Mouse (Mus musculus): Measurements from ENCODE around the gene Nrarp. TPM values are rescaled to one million over a fixed set of nuclear protein-coding genes. Genes with fewer than 3 reads are reported as not detected.

Gene Nrarp
- polyA plus RNA-seq (2015; fragmentation: Nextera tagmentation; extraction: Ambion mirVana) = 17.3 and 19.0 TPM in 2 replicates

DNA sequence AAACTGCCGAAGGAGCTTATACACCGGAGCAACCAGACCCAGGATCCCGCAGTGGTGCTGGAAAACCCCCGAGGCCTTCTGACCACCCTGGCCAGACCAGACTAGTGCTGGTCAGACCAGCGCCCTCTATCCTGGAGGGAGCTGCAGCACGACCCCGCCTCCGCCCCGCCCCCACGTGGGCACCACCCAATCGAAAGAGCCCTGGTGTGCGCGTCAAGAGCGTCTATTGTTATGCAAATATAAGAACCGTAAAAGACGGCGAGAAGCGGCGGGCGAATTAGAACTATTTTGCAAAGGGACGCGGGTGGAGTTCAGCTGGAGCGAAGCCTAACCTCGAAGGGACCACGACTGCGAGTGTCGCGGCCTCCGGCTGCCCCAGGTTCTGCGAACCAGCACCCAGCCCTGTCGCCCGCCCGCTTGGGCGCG, at the start of gene Nrarp:
Nrarp (plus strand) TSS at position 281 of the 426 bp plus-strand sequence.
- H3K4me2 ChIP-seq = peak within 1 kb of the TSS; percentile 91
- peak within 1 kb of the TSS; percentile 66 for H3K9ac ChIP-seq
- H3K9me3 ChIP-seq (replicated peaks) = no peaks in the 10 kb centered on the region
- peaks cover 68% of the 10 kb centered on the region for H3K4me1 ChIP-seq (replicated peaks)
- H3K4me3 ChIP-seq = peak within 1 kb of the TSS; percentile 67
- H3K27ac ChIP-seq = peak within 1 kb of the TSS; percentile 84
- H3K36me3 ChIP-seq = no peaks in the 10 kb centered on the region
- under 1% methylated on average over 35 of the region's 35 CpGs for WGBS
- H3K27me3 ChIP-seq = peaks cover 30% of the 10 kb centered on the region
- ATAC-seq (replicated peaks; ENCODE audit: insufficient number of reproducible peaks, insufficient read depth, low FRiP score, low read depth) = peak; percentile 89

DNA sequence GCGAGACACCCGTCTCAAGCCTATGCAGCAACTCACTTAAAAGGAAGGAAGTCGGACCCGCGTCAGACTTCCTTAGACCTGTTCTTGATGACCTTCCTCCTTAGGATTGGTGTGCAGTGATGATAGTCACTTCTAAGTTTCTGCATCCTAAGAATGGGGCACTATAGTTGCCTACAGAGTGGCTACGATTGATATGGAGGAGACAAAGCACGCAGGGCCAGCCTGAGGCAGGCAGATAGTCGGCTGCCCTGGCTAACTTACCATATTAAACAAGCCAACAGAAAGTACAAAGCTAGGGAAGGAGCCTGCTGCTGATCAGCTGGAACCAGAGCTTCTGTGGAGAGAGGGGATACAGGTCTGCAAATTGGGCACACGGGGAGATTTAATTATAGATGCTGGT, 49.0 kb upstream of the Nrarp start:
- Histone ChIP-seq H3K9me3 (replicated peaks) (no peaks in the 10 kb centered on the region), H3K4me1 (replicated peaks) (peaks cover 30% of the 10 kb centered on the region), H3K36me3 (no peaks in the 10 kb centered on the region), H3K9ac (no peak overlapping the region), H3K4me3 (no peak overlapping the region), H3K4me2 (no peak overlapping the region), H3K27ac (no peak overlapping the region), H3K27me3 (no peaks in the 10 kb centered on the region)
- no peak for ATAC-seq (replicated peaks; ENCODE audit: insufficient number of reproducible peaks, insufficient read depth, low FRiP score, low read depth)
- WGBS = 67% methylated on average over 9 of the region's 9 CpGs

DNA sequence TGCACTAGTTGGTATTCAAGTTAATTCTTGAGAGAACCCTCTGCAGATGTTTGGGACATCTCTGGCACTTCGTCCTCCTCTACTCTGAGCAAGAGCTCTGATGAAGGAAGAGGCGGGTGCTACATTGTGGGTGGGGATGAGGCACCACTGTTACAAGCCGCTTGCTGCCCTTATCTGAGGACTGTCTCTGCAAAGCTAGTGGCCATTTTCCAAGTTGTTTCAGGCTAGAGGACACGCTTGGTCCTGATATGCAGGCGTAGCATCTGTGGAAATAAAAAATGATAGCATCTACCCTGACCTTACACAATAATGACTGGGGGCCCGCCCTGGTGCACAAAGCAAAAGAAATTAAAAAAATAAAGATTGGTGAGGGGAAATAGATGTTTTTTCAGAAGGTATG, 42.7 kb upstream of the Nrarp start:
- ATAC-seq (replicated peaks; ENCODE audit: insufficient number of reproducible peaks, insufficient read depth, low FRiP score, low read depth) = no peak

DNA sequence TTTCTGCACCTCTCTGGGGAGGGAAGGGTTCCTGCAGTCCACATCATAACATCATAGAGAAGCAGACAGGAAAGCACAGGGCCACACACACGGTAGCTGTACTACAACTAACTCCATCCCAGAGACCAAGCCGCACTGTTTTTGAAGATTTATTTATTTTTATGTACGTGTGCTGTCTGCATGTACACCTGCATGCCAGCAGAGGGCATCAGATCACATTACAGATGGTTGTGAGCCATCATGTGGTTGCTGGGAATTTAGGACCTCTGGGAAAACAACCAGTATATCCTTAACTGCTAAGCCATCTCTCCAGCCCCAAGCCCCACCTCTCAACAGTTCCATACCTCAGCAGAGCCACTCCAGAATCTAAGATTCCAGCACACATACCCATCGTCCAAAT, 39.4 kb upstream of the Nrarp start:
- Histone ChIP-seq H3K4me3 (no peak overlapping the region), H3K4me2 (no peak overlapping the region), H3K4me1 (replicated peaks) (peaks cover 16% of the 10 kb centered on the region), H3K27me3 (no peaks in the 10 kb centered on the region), H3K27ac (no peak overlapping the region), H3K9ac (no peak overlapping the region), H3K36me3 (no peaks in the 10 kb centered on the region), H3K9me3 (replicated peaks) (no peaks in the 10 kb centered on the region)
- no peak for ATAC-seq (replicated peaks; ENCODE audit: insufficient number of reproducible peaks, insufficient read depth, low FRiP score, low read depth)
- 68% methylated on average over 4 of the region's 4 CpGs for WGBS

More for the DNA sequence above, 42.7 kb upstream of the Nrarp start:
- no peak overlapping the region for H3K27ac ChIP-seq
- no peaks in the 10 kb centered on the region for H3K27me3 ChIP-seq
- H3K4me2 ChIP-seq = no peak overlapping the region
- H3K9me3 ChIP-seq (replicated peaks) = no peaks in the 10 kb centered on the region
- H3K4me1 ChIP-seq (replicated peaks) = peaks cover 4% of the 10 kb centered on the region; the same call in 1 of the 2 replicates
- H3K9ac ChIP-seq = no peak overlapping the region
- no peaks in the 10 kb centered on the region for H3K36me3 ChIP-seq
- H3K4me3 ChIP-seq = no peak overlapping the region
- WGBS = 36% methylated on average over 6 of the region's 6 CpGs

DNA sequence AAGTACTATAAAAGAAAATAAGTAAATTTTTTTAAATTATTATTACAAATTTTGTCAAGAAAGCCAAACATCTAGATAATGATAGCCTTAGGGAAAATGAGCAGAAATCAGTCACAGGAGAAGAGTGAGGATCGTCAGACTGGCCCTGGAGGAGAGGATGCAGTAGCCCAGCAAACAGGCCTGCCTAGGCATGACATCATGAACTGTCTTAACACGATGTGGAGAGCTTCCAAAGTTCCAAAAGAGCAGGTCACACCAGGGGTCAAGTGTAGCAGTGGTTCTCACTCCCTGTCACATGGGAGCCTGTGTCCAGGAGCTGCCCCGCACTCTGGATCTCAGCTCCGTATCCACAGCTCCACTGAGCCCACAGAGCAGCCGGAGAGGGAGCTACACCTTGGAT, 38.6 kb upstream of the Nrarp start:
- Histone ChIP-seq H3K27ac (no peak overlapping the region), H3K4me2 (no peak overlapping the region), H3K9me3 (replicated peaks) (no peaks in the 10 kb centered on the region), H3K4me1 (replicated peaks) (peaks cover 16% of the 10 kb centered on the region), H3K36me3 (no peaks in the 10 kb centered on the region), H3K9ac (no peak overlapping the region), H3K4me3 (no peak overlapping the region), H3K27me3 (no peaks in the 10 kb centered on the region)
- WGBS = 77% methylated on average over 5 of the region's 5 CpGs
- ATAC-seq (replicated peaks; ENCODE audit: insufficient number of reproducible peaks, insufficient read depth, low FRiP score, low read depth) = no peak

DNA sequence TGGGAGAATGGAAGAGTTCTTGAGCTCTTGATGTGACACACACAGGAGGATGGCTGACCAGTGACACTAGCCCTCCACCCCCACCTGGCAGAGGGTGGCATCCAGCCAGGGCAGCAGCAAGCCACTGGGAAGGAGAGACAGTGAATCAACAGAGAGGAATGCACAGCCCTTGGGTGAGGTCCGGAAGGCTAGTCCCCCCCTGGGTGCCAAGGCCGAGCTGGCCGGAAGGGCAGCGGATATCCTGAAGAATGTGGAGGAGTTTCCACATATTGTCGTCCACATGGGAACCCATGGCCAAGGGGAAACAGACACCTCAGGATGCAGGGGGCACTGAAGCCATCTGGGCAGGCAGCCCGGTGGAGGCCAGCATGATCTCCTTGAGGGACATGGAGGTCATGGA, 35.2 kb upstream of the Nrarp start:
- no peaks in the 10 kb centered on the region for H3K27me3 ChIP-seq
- peak; percentile 42 for ATAC-seq (replicated peaks; ENCODE audit: insufficient number of reproducible peaks, insufficient read depth, low FRiP score, low read depth)
- H3K27ac ChIP-seq = peak overlapping the region; percentile 42; the same call in 1 of the 2 replicates
- no peak overlapping the region for H3K4me3 ChIP-seq
- H3K9ac ChIP-seq = no peak overlapping the region
- H3K4me2 ChIP-seq = no peak overlapping the region
- no peaks in the 10 kb centered on the region for H3K36me3 ChIP-seq
- H3K9me3 ChIP-seq (replicated peaks) = no peaks in the 10 kb centered on the region
- peaks cover 12% of the 10 kb centered on the region for H3K4me1 ChIP-seq (replicated peaks)
- 60% methylated on average over 6 of the region's 6 CpGs for WGBS

DNA sequence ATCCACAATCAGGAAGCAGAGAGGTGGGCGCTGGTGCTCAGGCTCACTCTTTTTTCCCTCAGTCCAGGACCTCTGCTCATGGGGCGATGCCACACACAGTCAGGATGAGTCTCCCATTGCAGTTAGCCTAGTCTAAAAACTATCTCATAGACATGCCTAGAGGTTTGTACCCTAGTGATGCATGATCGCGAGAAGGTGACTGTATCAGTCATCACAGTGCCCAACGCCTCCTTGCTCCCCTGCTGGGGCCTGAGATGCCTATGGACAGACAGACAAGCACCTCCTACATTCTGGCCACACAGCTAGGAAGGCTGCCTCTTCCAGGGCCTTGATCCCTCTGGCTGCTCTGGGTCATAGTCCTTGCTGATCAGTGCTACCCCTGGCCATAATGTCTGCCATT, 33.2 kb upstream of the Nrarp start:
- Histone ChIP-seq H3K4me3 (no peak overlapping the region), H3K27me3 (no peaks in the 10 kb centered on the region), H3K9me3 (replicated peaks) (no peaks in the 10 kb centered on the region), H3K4me2 (no peak overlapping the region), H3K9ac (no peak overlapping the region), H3K27ac (no peak overlapping the region), H3K36me3 (no peaks in the 10 kb centered on the region), H3K4me1 (replicated peaks) (peaks cover 12% of the 10 kb centered on the region)
- ATAC-seq (replicated peaks; ENCODE audit: insufficient number of reproducible peaks, insufficient read depth, low FRiP score, low read depth) = no peak
- WGBS = 84% methylated on average over 5 of the region's 5 CpGs

DNA sequence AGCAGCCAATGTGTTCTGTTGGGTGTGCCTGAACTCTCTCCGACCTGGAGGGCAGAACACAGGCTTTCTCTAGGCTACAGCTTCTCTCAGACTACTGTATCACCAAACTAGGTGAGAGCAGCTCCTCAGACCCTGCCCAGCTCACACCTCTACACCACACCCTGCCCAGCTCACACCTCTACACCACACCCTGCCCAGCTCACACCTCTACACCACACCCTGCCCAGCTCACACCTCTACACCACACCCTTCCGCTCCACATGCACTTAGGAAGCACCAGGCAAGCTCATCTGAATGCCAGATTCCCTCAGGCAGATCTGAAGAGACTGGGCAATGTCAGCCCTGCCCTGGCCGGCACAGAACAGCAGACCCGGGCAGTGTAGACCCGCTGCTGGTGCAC, 32.7 kb upstream of the Nrarp start:
- Histone ChIP-seq H3K36me3 (no peaks in the 10 kb centered on the region), H3K4me1 (replicated peaks) (peaks cover 12% of the 10 kb centered on the region), H3K27ac (no peak overlapping the region), H3K27me3 (no peaks in the 10 kb centered on the region), H3K9me3 (replicated peaks) (no peaks in the 10 kb centered on the region), H3K9ac (no peak overlapping the region), H3K4me2 (no peak overlapping the region), H3K4me3 (no peak overlapping the region)
- ATAC-seq (replicated peaks; ENCODE audit: insufficient number of reproducible peaks, insufficient read depth, low FRiP score, low read depth) = no peak
- WGBS = 74% methylated on average over 5 of the region's 5 CpGs

DNA sequence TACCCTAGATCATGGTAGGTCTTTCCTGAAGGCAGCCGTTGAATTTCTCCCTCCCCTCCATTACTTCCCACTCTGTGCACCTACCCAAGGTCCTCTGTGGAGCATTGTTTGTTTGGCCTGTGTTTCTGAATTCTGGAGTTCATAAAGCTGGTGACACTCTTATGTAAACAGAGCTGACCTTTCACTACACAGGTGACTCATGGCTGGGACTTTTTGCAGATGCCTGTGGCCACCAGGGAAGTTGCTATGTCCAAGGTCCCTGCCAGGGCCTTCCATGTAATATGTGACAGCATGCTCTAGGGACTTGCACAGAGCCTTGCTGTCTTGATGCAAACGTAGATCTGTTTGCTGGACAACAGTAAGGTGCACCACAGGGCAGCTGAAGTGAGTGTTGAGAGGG, 30.9 kb upstream of the Nrarp start:
- WGBS = 70% methylated on average over 2 of the region's 2 CpGs
- Histone ChIP-seq H3K27ac (no peak overlapping the region), H3K9ac (no peak overlapping the region), H3K4me2 (no peak overlapping the region), H3K9me3 (replicated peaks) (no peaks in the 10 kb centered on the region), H3K27me3 (no peaks in the 10 kb centered on the region), H3K36me3 (no peaks in the 10 kb centered on the region), H3K4me3 (no peak overlapping the region), H3K4me1 (replicated peaks) (peaks cover 9% of the 10 kb centered on the region)
- ATAC-seq (replicated peaks; ENCODE audit: insufficient number of reproducible peaks, insufficient read depth, low FRiP score, low read depth) = no peak

DNA sequence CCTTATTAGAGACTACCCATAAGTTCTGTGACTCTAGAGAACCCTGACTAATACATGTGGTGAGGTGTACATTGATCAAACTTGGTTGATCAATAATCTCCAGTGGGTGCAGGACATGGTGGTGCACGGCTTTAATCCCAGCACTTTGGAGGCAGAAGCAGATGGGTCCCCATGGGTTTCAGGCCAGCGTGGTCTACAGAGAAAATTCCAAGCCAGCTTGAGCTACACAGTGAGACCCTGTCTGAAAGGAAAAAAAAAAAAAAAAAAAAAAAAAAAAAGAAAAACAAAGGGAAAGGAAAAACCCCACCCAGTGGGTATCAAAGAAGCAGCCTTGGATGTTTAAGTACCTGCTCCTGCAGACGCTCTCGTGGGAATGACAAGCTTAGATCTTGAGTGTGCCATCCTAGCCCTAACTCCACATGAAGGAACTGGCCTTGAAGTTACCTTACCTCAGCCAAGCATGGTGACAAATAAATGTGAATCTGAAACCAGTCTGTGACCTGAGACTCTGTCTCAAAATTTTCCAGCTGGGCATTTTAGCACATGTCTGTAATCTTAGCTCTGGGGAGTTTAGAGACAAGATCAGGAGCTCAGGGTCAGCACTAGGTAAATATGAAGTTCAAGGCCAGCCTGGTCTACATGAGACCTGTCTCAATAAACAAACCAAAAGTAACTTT, 29.1 kb upstream of the Nrarp start:
- no peaks in the 10 kb centered on the region; the same call in 1 of the 2 replicates for H3K4me1 ChIP-seq (replicated peaks)
- H3K9ac ChIP-seq = no peak overlapping the region
- H3K27ac ChIP-seq = no peak overlapping the region
- no peaks in the 10 kb centered on the region for H3K27me3 ChIP-seq
- H3K4me3 ChIP-seq = no peak overlapping the region
- H3K9me3 ChIP-seq (replicated peaks) = no peaks in the 10 kb centered on the region
- WGBS = 68% methylated on average over 4 of the region's 4 CpGs
- ATAC-seq (replicated peaks; ENCODE audit: insufficient number of reproducible peaks, insufficient read depth, low FRiP score, low read depth) = no peak
- H3K36me3 ChIP-seq = no peaks in the 10 kb centered on the region
- no peak overlapping the region for H3K4me2 ChIP-seq

DNA sequence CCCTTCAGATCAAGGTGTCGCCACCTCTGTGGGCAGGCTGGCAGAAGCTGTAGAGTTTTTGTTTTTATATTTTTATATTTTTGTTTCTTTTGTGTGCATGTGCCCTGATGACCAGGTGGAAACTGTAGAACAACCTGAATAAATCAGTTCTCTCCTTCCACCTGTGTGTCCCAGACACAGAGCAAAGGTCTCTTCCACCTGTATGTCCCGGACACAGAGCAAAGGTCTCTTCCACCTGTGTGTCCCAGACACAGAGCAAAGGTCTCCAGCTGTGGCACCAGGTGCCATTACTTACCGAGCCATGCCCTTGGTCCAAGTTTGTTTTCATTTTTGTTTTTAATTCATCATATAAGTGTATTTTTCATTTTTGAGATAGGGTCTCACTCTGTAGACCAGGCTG, 24.4 kb upstream of the Nrarp start:
- Histone ChIP-seq H3K27ac (no peak overlapping the region), H3K4me2 (no peak overlapping the region), H3K4me1 (replicated peaks) (no peaks in the 10 kb centered on the region; the same call in 1 of the 2 replicates), H3K36me3 (no peaks in the 10 kb centered on the region), H3K4me3 (no peak overlapping the region), H3K9ac (no peak overlapping the region), H3K9me3 (replicated peaks) (no peaks in the 10 kb centered on the region), H3K27me3 (no peaks in the 10 kb centered on the region)
- 86% methylated on average over 3 of the region's 3 CpGs for WGBS
- no peak for ATAC-seq (replicated peaks; ENCODE audit: insufficient number of reproducible peaks, insufficient read depth, low FRiP score, low read depth)

DNA sequence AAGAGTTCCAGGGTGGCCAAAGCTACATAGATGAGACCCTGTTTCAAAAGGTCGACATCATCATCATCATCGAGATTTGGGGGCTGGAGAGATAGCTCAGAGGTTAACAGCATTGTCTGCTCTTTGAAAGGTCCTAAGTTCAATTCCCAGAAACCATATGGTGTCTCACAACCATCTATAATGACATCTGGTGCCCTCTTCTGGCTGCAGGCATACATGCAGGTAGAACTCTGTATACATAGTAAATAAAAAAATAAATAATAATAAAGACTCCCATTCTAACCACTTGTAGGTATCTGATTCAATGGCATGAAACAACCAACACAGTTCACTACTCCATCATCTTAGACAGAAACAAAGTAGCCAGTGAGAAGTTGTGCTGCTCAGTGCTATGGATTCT, 23.6 kb upstream of the Nrarp start:
- no peak overlapping the region for H3K4me2 ChIP-seq
- WGBS = 41% methylated on average over 2 of the region's 2 CpGs
- ATAC-seq (replicated peaks; ENCODE audit: insufficient number of reproducible peaks, insufficient read depth, low FRiP score, low read depth) = no peak
- H3K36me3 ChIP-seq = no peaks in the 10 kb centered on the region
- H3K4me3 ChIP-seq = no peak overlapping the region
- no peaks in the 10 kb centered on the region for H3K9me3 ChIP-seq (replicated peaks)
- peaks cover under 1% of the 10 kb centered on the region; the same call in 1 of the 2 replicates for H3K27me3 ChIP-seq
- no peak overlapping the region for H3K9ac ChIP-seq
- no peak overlapping the region for H3K27ac ChIP-seq
- no peaks in the 10 kb centered on the region; the same call in 1 of the 2 replicates for H3K4me1 ChIP-seq (replicated peaks)
